Mouse (Mus musculus): ENCODE results near the gene Acnat2.
"Not testable (repeated sequence)": the region's sequence is repeated elsewhere in the genome, so short reads cannot be mapped to it uniquely, and the experiment has no call there.

DNA sequence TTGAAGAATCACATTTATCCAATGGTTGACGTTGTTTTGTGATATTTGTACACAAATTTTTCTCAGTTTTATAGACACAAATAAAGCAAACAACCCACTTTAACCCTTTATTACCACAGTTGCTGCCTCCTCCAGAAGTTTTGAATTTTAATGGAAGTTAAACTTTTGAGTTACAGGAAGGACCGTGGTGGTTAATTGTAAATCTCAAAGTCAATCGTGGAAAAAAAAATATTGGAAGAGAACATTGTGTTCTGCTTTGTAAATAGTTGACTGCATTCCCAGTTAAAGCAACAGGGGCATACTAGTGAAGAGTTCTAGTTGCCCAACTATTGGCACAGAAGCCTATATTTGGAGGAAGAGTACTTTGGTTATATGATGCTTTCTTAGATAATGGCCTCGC is 70.0 kb downstream of the Acnat2 start:
- TF ChIP-seq POU5F1 (IDR thresholded peaks at IDR 0.05; ENCODE audit: borderline replicate concordance, low read length); CTCF (conservative IDR thresholded peaks at IDR 0.05; ENCODE audit: low read length): not testable (repeated sequence)
